Mouse (Mus musculus) embryonic facial prominence, embryonic 14.5 days (tissue): ENCODE results near the gene Syt14. TPM values are rescaled to one million over a fixed set of nuclear protein-coding genes. Genes with fewer than 3 reads are reported as not detected.

Experiments
- ATAC-seq: fragments of 200-750 bp; cut with Nextera tagmentation; 2 replicates; pipeline ENCODE4 v1.8.0; 2017; ENCODE audit warnings: low read depth, moderate number of reproducible peaks, moderate TSS enrichment
- DNase-seq: peaks from one replicate; pipeline ENCODE4 v3.0.0-alpha.2; 2015; ENCODE audit warnings: low spot score
- H3K27ac ChIP-seq: fragments of 300-500 bp; sonication (generic); replicated peaks from 2 replicates; pipeline ENCODE4 v1.5.1; 2014; ENCODE audit warnings: low read depth, mild to moderate bottlenecking, low read length, moderate library complexity
- H3K27me3 ChIP-seq: fragments of 300-500 bp; sonication (generic); replicated peaks from 2 replicates; pipeline ENCODE4 v1.6.1; 2014; ENCODE audit warnings: low read length; ENCODE audit not compliant: control insufficient read depth, insufficient read depth
- H3K36me3 ChIP-seq: fragments of 300-500 bp; sonication (generic); 2 replicates; pipeline ENCODE4 v1.6.1; 2014; ENCODE audit warnings: low read length, mixed read lengths; ENCODE audit not compliant: control insufficient read depth, insufficient read depth
- H3K4me1 ChIP-seq: fragments of 300-500 bp; sonication (generic); 2 replicates; pipeline ENCODE4 v1.6.1; 2014; ENCODE audit warnings: antibody characterized with exemption, low read length; ENCODE audit not compliant: control insufficient read depth, insufficient read depth
- H3K4me2 ChIP-seq: fragments of 300-500 bp; sonication (generic); 2 replicates; pipeline ENCODE4 v1.6.1; 2014; ENCODE audit warnings: low read depth, mild to moderate bottlenecking, low read length, moderate library complexity, mixed read lengths
- H3K4me3 ChIP-seq: fragments of 300-500 bp; sonication (generic); 2 replicates; pipeline ENCODE4 v1.5.1; 2014; ENCODE audit warnings: low read depth, mild to moderate bottlenecking, low read length
- H3K9ac ChIP-seq: fragments of 300-500 bp; sonication (generic); 2 replicates; pipeline ENCODE4 v1.6.1; 2014; ENCODE audit warnings: low read depth, mild to moderate bottlenecking, low read length, moderate library complexity, mixed read lengths
- H3K9me3 ChIP-seq: fragments of 300-500 bp; sonication (generic); 2 replicates; pipeline ENCODE4 v1.6.1; 2016; ENCODE audit warnings: low read length; ENCODE audit not compliant: control insufficient read depth
- WGBS: fragments of 180-500 bp; shearing (Covaris S2); extraction: QIAGEN DNeasy Blood & Tissue Kit; methylation state at CpG from one replicate; pipeline ENCODE4 v1.1.7; 2014; 5-methylcytosine and 5-hydroxymethylcytosine counted together
- polyA plus RNA-seq: library from polyadenylated mRNA; unstranded; fragments of >200 nt; fragmentation: Nextera tagmentation; extraction: Ambion mirVana; gene quantifications from 2 replicates; pipeline ENCODE4 v1.2.1, GENCODE M21; 2014

Gene Syt14
- polyA plus RNA-seq, 1 experiment from 2014 or later: 2.2 TPM

DNA sequence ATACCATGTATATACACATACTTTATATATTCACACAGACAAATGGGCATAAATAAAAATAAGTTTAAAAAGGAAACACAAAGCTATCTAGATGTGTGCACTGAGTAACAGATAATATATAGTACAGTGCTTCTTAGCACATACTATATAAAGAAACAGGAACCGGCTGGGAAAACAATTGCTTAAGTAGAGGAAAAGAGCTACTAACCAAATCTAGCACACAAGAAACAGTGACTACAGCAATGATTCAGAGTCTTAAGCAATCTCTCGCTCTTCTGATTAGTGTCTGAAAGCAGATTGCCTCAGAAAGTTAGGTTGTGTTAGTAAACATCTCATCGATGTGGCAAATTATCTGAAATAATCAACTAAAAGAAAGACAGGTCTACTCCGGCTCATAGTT lies 33.3 kb downstream of the Syt14 start:
- Histone ChIP-seq H3K27ac (no peak overlapping the region), H3K36me3 (no peaks in the 10 kb centered on the region), H3K27me3 (no peaks in the 10 kb centered on the region), H3K9ac (no peak overlapping the region), H3K9me3 (no peaks in the 10 kb centered on the region), H3K4me1 (no peaks in the 10 kb centered on the region), H3K4me3 (no peak overlapping the region), H3K4me2 (no peak overlapping the region)
- no peak for DNase-seq
- no peak for ATAC-seq
- 86% methylated on average over 4 of the region's 4 CpGs for WGBS

DNA sequence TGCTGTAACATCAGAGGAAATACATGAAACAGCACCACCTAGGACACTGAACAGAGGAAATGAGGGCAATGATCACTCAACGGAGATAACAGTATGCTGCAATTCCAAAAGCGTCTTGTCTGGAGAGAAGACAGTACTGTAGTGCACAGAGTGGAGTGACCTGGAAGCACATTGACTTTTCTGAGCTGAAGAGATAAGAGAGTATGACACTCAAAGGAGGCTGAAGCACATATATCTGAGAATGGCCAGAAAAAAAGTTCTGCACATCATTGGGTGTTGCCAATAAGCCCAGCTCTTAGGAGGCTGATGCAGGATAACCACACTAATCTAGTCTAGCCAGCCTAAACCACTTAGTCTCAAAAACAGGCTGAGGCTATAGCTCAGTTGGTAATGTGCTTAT lies 34.0 kb downstream of the Syt14 start:
- ATAC-seq: no peak
- no peak overlapping the region for H3K4me2 ChIP-seq
- H3K9ac ChIP-seq: no peak overlapping the region
- no peaks in the 10 kb centered on the region for H3K27me3 ChIP-seq
- 82% methylated on average over 2 of the region's 2 CpGs for WGBS
- H3K36me3 ChIP-seq: no peaks in the 10 kb centered on the region
- H3K4me1 ChIP-seq: no peaks in the 10 kb centered on the region
- no peak for DNase-seq
- no peaks in the 10 kb centered on the region for H3K9me3 ChIP-seq
- H3K4me3 ChIP-seq: no peak overlapping the region
- H3K27ac ChIP-seq: no peak overlapping the region

GRCm38 (mm10) chr1:193000908-193001307 lies 34.7 kb downstream of the Syt14 start:
- H3K9ac ChIP-seq: no peak overlapping the region
- H3K4me3 ChIP-seq: no peak overlapping the region
- DNase-seq (peak; percentile 56), ATAC-seq (no peak)
- H3K27me3 ChIP-seq: no peaks in the 10 kb centered on the region
- no peak overlapping the region for H3K4me2 ChIP-seq
- H3K36me3 ChIP-seq: no peaks in the 10 kb centered on the region
- H3K4me1 ChIP-seq: no peaks in the 10 kb centered on the region
- H3K9me3 ChIP-seq: no peaks in the 10 kb centered on the region
- no peak overlapping the region for H3K27ac ChIP-seq

- no peak for DNase-seq
- no peaks in the 10 kb centered on the region for H3K36me3 ChIP-seq
- no peak overlapping the region for H3K9ac ChIP-seq
- no peaks in the 10 kb centered on the region for H3K27me3 ChIP-seq
- no peaks in the 10 kb centered on the region for H3K9me3 ChIP-seq
- ATAC-seq: no peak
- no peak overlapping the region for H3K27ac ChIP-seq
- no peak overlapping the region for H3K4me3 ChIP-seq
- 78% methylated on average over 2 of the region's 2 CpGs for WGBS
- H3K4me2 ChIP-seq: no peak overlapping the region
- no peaks in the 10 kb centered on the region for H3K4me1 ChIP-seq
Observed at GRCm38 (mm10) chr1:192994179-192994873, 41.2 kb downstream of the Syt14 start.

GRCm38 (mm10) chr1:192993491-192993890 lies 42.1 kb downstream of the Syt14 start:
- ATAC-seq (no peak), DNase-seq (no peak)
- no peaks in the 10 kb centered on the region for H3K27me3 ChIP-seq
- H3K27ac ChIP-seq: no peak overlapping the region
- no peak overlapping the region for H3K9ac ChIP-seq
- no peaks in the 10 kb centered on the region for H3K9me3 ChIP-seq
- no peaks in the 10 kb centered on the region for H3K36me3 ChIP-seq
- H3K4me1 ChIP-seq: no peaks in the 10 kb centered on the region
- no peak overlapping the region for H3K4me2 ChIP-seq
- H3K4me3 ChIP-seq: no peak overlapping the region

DNA sequence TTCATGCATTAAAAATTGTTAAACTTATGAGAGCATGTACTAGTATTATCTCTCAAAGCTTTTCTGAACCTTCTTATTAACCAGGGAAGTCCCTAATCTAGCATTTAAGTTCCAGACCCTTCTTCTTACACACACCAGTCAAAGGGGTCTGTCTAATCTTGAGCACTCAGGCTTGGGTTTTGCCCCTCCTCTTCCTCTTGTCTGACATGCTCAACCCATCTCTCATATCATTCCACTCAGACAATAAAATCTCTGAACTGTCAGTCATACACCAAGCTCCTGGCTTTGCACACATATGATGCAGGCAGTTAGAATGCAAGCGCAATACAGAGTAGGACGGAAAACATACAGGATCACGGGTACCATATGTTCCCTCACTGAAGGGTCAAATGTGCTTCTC lies 48.4 kb downstream of the Syt14 start:
- no peaks in the 10 kb centered on the region for H3K36me3 ChIP-seq
- 89% methylated on average over 3 of the region's 3 CpGs for WGBS
- no peaks in the 10 kb centered on the region for H3K4me1 ChIP-seq
- no peak for DNase-seq
- no peak for ATAC-seq
- H3K27me3 ChIP-seq: no peaks in the 10 kb centered on the region
- no peaks in the 10 kb centered on the region for H3K9me3 ChIP-seq
- no peak overlapping the region for H3K9ac ChIP-seq
- no peak overlapping the region for H3K27ac ChIP-seq
- H3K4me2 ChIP-seq: no peak overlapping the region
- no peak overlapping the region for H3K4me3 ChIP-seq

- H3K27me3 ChIP-seq: no peaks in the 10 kb centered on the region
- WGBS: 85% methylated on average over 3 of the region's 3 CpGs
- H3K27ac ChIP-seq: no peak overlapping the region
- no peaks in the 10 kb centered on the region for H3K4me1 ChIP-seq
- ATAC-seq (no peak), DNase-seq (no peak)
- H3K4me3 ChIP-seq: no peak overlapping the region
- H3K9ac ChIP-seq: no peak overlapping the region
- H3K36me3 ChIP-seq: no peaks in the 10 kb centered on the region
- H3K9me3 ChIP-seq: no peaks in the 10 kb centered on the region
- no peak overlapping the region for H3K4me2 ChIP-seq
Observed at GRCm38 (mm10) chr1:192986481-192986880, 49.1 kb downstream of the Syt14 start.

- Histone ChIP-seq H3K27ac (no peak overlapping the region), H3K36me3 (no peaks in the 10 kb centered on the region), H3K9ac (no peak overlapping the region), H3K27me3 (no peaks in the 10 kb centered on the region), H3K4me3 (no peak overlapping the region), H3K4me2 (no peak overlapping the region), H3K4me1 (no peaks in the 10 kb centered on the region), H3K9me3 (no peaks in the 10 kb centered on the region)
- WGBS: 87% methylated on average over 4 of the region's 4 CpGs
- DNase-seq (no peak), ATAC-seq (no peak)
Observed at GRCm38 (mm10) chr1:192984333-192984732, 51.2 kb downstream of the Syt14 start.

DNA sequence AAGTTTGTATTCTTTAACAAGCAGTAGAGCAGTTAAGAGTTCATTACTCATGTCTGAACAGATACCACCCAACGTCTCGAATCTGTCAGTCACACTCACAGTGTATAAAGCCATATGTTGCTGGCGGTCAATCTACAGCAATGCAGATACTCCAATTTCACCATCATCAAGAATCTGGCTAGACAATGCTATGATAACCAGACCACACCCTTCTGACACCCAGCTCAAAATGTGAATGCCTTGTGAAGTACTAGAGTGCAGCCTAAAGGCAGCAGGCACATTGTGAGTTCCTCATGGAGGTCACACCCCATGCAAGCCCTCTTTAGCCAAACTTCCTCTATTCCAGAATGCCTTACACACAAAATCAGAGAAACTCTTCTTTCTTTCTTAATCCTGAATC lies 53.9 kb downstream of the Syt14 start:
- H3K9me3 ChIP-seq: no peaks in the 10 kb centered on the region
- H3K4me1 ChIP-seq: no peaks in the 10 kb centered on the region
- no peak overlapping the region for H3K27ac ChIP-seq
- H3K9ac ChIP-seq: no peak overlapping the region
- H3K36me3 ChIP-seq: no peaks in the 10 kb centered on the region
- 82% methylated on average over 3 of the region's 3 CpGs for WGBS
- ATAC-seq: no peak
- no peak overlapping the region for H3K4me3 ChIP-seq
- H3K4me2 ChIP-seq: no peak overlapping the region
- no peak for DNase-seq
- H3K27me3 ChIP-seq: no peaks in the 10 kb centered on the region
